Mouse (Mus musculus) right cerebral cortex, adult 18-20 months (tissue): ENCODE results near the gene Scmh1.

Experiments
- DNase-seq: peaks from one replicate; pipeline ENCODE4 v3.0.0; 2022; ENCODE audit warnings: mixed read lengths

The Scmh1 gene

GRCm38 (mm10) chr4:120406639-120407273 lies 1.7 kb downstream of the Scmh1 start:
- no peak for DNase-seq

- DNase-seq, result no peak
Measured at GRCm38 (mm10) chr4:120418053-120418452, 13.0 kb downstream of the Scmh1 start.

DNA sequence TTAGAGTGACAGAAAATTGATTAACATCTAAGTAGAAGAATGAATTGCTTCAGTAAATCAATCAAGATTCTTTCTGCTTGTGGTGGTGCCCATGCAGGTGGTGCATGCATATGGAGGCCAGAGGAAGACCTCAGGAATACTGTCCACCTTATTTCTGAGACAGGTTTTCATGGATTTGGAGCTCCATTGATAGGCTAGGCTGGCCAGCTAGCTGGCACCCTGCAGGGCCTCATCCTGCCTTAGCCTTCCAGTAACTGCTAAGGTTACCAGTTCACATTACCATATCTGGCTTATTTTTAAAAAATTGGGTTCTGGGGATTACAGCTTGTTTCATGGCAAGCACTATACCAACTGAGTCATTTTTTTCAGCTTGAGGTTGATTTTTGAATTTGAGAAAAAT lies 15.1 kb downstream of the Scmh1 start:
- DNase-seq, result no peak

GRCm38 (mm10) chr4:120420685-120421084 lies 15.6 kb downstream of the Scmh1 start:
- DNase-seq, result no peak

GRCm38 (mm10) chr4:120430601-120431000 lies 25.5 kb downstream of the Scmh1 start:
- no peak for DNase-seq

DNA sequence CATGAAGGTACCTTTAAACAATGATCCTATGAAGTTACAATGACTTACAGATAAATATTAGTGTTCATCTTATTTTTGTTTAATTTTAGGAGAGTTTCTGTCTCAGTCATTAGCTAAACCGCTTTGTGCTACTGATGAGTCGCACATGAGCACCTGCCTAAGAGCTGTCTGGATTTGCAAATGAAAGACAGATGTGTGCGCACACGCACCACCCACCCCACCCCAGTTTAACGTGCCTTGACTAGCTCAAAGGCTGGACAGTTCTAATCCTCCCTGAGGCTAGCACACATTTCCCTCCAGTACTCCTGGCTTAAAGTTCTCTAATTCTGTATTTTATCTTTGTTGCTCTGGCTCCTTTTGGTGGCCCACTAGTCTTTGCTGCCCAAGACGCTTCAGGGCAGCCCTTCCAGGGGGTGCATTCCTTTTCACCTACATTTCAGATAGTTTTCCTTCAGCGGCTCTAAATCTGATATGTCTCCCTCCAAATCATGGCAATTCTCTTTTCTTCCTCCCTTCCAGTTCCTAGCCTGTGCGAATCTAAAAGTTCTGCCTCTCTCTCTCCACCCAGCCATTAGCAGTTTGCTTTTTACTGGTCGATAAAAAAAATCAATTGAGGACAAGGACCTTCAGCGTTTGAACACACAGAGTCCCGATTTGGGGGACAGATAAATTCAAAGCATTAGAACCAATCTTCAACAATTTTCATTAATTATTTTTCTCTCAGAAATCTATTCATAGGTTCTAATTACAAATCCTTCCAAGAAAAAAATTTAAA lies 27.7 kb downstream of the Scmh1 start:
- DNase-seq, result no peak

DNA sequence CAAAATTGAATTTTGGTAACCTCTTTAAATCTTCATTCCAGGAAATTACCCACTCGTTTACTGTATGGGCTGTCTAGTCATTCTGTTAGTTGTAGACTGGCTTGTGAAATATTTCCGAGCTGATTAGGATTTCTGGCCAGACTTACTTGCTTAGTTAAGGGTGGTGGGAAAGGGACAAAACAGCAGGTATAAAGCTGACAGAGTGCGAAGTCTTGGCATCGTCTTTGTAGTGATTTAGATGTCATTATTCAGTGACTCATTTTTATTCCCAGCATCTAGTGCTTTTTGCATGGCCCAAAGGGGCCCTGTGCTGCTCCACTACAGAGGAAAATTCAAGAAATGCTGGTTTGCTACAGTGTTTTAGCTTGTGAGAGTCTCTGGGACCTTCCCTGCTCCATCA lies 56.7 kb downstream of the Scmh1 start:
- DNase-seq, result no peak

- no peak for DNase-seq
Measured at GRCm38 (mm10) chr4:120472946-120473345, 67.9 kb downstream of the Scmh1 start.

GRCm38 (mm10) chr4:120487707-120488106 lies 82.6 kb downstream of the Scmh1 start:
- DNase-seq, result no peak

DNA sequence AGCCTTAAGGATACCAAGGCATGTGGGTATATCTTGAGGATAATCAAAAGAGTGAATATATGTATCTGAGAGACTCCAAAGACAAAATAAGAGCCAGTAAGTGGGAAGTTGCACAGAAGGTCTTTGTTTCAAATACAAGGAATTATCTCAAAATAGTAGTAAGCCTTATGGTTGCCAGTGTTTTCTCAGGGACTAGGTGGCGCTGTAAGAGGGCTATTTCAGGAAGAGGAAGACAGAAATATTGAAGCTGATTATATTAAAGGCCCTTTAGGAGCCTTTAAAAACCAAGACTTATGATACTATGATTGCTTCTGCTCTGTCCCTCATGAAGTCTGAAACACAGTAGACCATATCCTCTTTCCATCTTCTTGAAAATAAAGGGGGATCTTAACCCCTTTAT lies 101.9 kb downstream of the Scmh1 start:
- no peak for DNase-seq

DNA sequence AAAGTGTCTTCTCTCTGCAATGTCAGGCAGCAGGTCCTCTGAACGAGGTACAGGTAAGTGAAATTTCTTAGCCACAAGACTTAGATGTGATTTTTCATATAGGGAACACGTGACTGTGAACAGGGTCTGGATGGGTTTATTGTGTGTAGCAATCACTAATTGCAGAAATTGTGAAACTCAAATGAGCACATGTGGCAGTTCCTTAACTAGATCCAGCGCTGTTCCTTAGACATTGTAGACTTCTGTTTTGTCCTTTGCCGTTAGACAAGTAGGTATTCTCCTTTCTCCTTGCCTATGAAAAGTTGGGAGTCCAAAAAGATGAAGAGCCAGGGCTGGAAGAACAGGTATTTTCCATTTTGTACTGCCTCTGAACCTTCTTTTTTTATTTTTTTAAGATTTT lies 106.1 kb downstream of the Scmh1 start:
- DNase-seq, result no peak

DNA sequence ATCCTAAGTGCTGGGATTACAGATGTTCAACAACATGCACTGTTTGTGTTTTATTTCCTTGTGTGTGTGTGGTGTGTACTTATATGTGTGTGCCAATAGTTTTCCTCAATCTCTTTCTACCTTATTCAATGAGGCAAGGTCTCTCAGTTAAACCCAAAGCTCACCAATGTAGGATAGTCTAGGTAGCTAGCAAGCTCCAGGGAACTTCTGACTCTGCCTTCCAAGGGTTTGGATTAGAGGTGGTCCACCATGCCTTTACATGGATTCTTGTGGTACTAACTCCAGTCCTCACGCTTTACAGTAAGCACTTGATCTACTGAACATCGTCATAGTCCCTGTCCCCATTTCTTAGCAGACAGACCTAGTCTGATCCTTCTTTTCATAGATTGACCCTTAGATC lies 109.3 kb downstream of the Scmh1 start:
- no peak for DNase-seq

DNA sequence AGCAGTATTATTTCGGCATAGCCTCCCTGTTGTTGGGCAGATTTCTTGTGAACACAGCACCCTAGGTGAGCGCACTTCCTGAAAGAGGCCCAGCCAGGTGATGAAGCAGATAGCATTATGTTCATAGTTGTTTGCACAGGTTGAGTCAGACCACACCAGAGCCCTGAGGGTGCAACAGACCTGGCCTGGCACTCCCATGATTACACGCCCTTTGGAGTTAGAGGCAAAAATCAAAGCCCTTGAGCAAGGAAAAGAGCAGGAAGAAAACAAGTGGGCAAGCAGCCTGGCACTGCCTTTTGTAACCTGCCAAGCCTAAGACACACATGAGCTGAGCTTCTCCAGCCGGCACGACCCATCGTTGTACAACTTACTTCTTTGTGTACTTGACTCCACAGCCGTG lies 111.4 kb downstream of the Scmh1 start:
- DNase-seq, result no peak

DNA sequence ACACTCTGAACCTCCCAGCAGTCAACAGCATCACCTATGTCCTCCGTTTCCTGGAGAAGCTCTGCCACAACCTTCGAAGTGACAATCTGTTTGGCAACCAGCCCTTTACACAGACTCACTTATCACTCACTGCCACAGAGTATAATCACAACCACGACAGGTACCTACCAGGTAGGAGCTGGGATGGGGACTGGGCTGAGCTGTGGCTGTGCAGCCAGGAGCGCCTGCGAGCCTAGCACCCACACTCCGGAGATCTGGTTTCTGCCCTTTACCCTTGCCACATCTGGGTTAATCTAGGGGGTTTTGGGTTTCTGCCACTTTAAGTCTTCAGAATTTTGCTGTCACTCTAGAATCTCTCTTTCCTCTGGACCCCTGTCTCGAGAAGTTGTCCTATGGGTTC lies 111.8 kb downstream of the Scmh1 start:
- DNase-seq, result no peak

DNA sequence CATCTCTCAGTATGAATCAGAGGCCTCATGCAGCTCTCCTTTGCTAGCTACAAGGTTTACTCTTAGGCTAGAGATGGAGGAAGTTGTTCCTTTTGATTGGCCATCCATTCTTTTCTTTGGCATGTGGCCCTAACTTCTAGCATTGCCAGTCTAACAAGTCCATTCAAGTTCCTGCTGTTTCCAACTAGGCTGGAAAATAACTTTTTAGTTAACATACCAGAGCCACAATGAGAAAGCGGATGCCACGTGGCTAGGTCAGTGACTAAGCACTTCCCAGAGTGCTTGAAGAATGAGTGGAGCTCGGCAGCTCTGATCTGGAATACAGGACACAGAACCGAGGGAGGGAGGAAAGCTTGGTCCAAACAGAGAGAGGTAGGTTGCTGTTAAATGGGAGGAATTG lies 112.3 kb downstream of the Scmh1 start:
- DNase-seq, result no peak

DNA sequence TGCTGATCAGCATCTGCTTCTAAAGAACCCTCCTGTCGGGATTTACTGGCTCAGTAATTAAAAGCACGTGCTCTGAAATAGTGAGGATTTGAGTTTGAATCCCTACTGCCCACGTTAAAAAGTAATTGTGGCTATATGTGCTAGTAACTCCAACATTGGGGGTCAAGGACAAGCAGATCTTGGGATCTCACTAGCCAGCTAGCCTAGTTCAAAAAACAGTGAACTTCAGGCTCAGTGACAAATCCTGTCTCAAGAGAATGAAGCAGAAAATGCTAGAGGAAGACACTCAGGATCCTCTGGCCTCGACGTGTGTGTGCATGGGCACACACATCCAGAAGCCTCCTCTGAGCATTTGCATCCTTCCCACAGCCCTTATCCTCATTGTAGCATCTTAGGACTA lies 116.7 kb downstream of the Scmh1 start:
- DNase-seq, result no peak

DNA sequence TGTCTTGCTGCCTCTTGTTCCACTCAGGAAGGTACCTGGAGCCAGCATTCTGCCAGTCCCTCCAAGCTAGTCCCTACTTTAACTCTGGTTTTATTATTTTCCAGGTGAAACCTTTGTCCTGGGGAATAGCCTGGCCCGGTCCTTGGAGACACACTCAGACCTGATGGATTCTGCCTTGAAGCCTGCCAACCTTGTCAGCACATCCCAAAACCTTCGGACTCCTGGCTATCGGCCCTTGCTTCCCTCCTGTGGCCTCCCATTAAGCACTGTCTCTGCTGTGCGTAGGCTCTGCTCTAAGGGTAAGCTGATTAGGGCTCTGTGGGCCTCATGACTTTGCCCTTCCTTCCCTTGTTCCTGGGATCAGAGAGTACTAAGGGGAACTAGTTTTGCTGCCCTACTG lies 117.3 kb downstream of the Scmh1 start:
- DNase-seq, result no peak

GRCm38 (mm10) chr4:120523092-120523491 lies 118.0 kb downstream of the Scmh1 start:
- DNase-seq, result no peak

DNA sequence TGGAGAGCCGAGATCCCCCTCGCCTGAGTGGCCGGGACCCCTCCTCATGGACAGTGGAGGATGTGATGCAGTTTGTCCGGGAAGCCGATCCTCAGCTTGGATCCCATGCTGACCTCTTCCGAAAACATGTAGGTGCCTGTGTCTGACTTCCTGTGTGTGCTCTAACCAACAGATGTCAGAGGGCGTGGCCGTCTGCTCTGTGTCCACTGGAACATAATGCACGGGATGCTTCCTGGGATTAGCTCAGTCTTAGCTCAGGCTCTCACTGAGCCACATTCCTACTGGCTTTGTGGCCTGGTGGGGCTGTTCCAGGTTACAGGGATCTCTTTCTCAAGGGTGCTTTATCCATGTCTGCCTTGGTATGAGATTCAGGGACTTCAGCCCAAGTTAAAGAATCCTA lies 123.1 kb downstream of the Scmh1 start:
- DNase-seq, result no peak

GRCm38 (mm10) chr4:120531986-120532385 lies 126.9 kb downstream of the Scmh1 start, which contains the start of gene Slfnl1:
Gene Slfnl1, plus strand, starts transcription at chr4:120532231.
- no peak for DNase-seq

DNA sequence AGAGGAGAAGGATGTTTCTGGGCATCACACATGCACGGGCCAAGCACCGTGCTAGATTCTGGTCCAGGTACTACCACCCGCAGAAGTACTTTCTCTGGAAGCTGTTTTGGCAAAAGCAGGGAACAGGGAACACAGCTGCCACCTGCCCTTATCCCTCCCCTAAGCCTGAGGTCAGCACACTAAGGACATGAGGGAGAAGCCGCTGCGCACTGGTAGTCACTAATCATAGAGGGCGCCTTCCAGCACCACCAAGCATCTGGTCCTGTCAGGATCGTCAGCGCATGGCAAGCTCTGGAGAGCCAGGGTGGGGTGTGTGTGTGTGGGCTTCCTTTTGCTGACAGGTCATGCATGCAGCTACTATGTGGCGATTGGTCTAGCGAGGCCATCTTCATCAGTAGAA lies 133.6 kb downstream of the Scmh1 start:
- DNase-seq, result no peak

GRCm38 (mm10) chr4:120544896-120545295 lies 139.8 kb downstream of the Scmh1 start:
- DNase-seq, result no peak

DNA sequence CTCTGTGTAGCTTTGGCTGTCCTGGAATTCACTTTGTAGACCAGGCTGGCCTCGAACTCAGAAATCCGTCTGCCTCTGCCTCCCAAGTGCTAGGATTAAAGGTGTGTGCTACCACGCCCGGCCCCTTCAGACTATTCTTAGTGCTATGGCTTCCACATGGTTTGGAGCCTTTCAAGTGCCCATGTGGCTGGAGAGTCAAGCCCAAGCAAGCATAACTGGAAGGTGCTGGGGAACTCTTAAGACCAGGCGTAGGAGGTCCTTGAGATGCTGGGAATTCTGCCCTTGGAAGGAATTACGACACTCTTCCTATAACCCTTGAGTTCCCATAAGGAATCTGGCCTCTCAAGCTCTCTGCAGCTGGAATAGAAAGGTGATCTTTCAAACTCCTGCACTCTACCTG lies 151.5 kb downstream of the Scmh1 start:
- DNase-seq, result no peak

- no peak for DNase-seq
Measured at GRCm38 (mm10) chr4:120565726-120566125, 160.6 kb downstream of the Scmh1 start.

- DNase-seq, result no peak
Measured at GRCm38 (mm10) chr4:120568005-120568404, 162.9 kb downstream of the Scmh1 start.
